Mouse (Mus musculus) adrenal gland, postnatal 25 days (tissue): ENCODE measurements at regions not wholly inside any gene's neighbourhood (a gene's known extent, or its start where the extent isn't known, plus 50 kb on each side); places are given as distances from the start of the nearest gene placed in this dataset.

Source experiments
- DNase-seq: peaks from one replicate; pipeline ENCODE4 v3.0.0; 2021; ENCODE audit warnings: mixed read lengths

- no peak for DNase-seq
Measured at GRCm38 (mm10) chr3:43339101-43339500, 1596.7 kb downstream of the D3Ertd751e start.

GRCm38 (mm10) chr3:43342928-43343327 lies 1600.5 kb downstream of the D3Ertd751e start:
- DNase-seq: peak; percentile 27

- DNase-seq: no peak
Measured at GRCm38 (mm10) chr3:43352829-43353228, 1610.4 kb downstream of the D3Ertd751e start.

GRCm38 (mm10) chr3:43358511-43358910 lies 1616.1 kb downstream of the D3Ertd751e start:
- DNase-seq: no peak

- DNase-seq: no peak
Measured at GRCm38 (mm10) chr3:43399893-43400292, 1657.5 kb downstream of the D3Ertd751e start.

- DNase-seq: no peak
Measured at GRCm38 (mm10) chr3:43424886-43425285, 1682.5 kb downstream of the D3Ertd751e start.

GRCm38 (mm10) chr3:43426672-43427071 lies 1684.3 kb downstream of the D3Ertd751e start:
- no peak for DNase-seq

GRCm38 (mm10) chr3:43461541-43462109 lies 1719.2 kb downstream of the D3Ertd751e start:
- DNase-seq: no peak
